Mouse (Mus musculus) neural tube, embryonic 14.5 days (tissue): ENCODE data around the gene Rpl29. TPM values are rescaled to one million over a fixed set of nuclear protein-coding genes. Genes with fewer than 3 reads are reported as not detected.

Experiments
- ATAC-seq: fragments of 200-750 bp; cut with Nextera tagmentation; 2 replicates; pipeline ENCODE4 v1.8.0; 2017; ENCODE audit warnings: low read depth, mild to moderate bottlenecking, moderate TSS enrichment, moderate library complexity
- H3K27ac ChIP-seq: fragments of 300-500 bp; sonication (generic); 2 replicates; pipeline ENCODE4 v1.5.1; 2014; ENCODE audit warnings: low read depth, mild to moderate bottlenecking, control low read depth, low read length, moderate library complexity, mixed read lengths
- H3K27me3 ChIP-seq: fragments of 300-500 bp; sonication (generic); 2 replicates; pipeline ENCODE4 v1.6.1; 2014; ENCODE audit warnings: low read length; ENCODE audit not compliant: control insufficient read depth, insufficient read depth
- H3K36me3 ChIP-seq: fragments of 300-500 bp; sonication (generic); 2 replicates; pipeline ENCODE4 v1.6.1; 2014; ENCODE audit warnings: low read length, mixed read lengths; ENCODE audit not compliant: control insufficient read depth, insufficient read depth
- H3K4me1 ChIP-seq: fragments of 300-500 bp; sonication (generic); 2 replicates; pipeline ENCODE4 v1.6.1; 2014; ENCODE audit warnings: low read length; ENCODE audit not compliant: control insufficient read depth, insufficient read depth
- H3K4me2 ChIP-seq: fragments of 300-500 bp; sonication (generic); 2 replicates; pipeline ENCODE4 v1.6.1; 2014; ENCODE audit warnings: mild to moderate bottlenecking, low read depth, low read length, control low read depth
- H3K4me3 ChIP-seq: fragments of 300-500 bp; sonication (generic); 2 replicates; pipeline ENCODE4 v1.5.1; 2014; ENCODE audit warnings: low read depth, low read length, control low read depth, mixed read lengths
- H3K9ac ChIP-seq: fragments of 300-500 bp; sonication (generic); replicated peaks from 2 replicates; pipeline ENCODE4 v1.6.1; 2014; ENCODE audit warnings: low read depth, mild to moderate bottlenecking, control low read depth, low read length, mixed read lengths
- H3K9me3 ChIP-seq: fragments of 300-500 bp; sonication (generic); 2 replicates; pipeline ENCODE4 v1.6.1; 2016; ENCODE audit warnings: low read length; ENCODE audit not compliant: control insufficient read depth
- WGBS: fragments of 180-500 bp; shearing (Covaris S2); extraction: QIAGEN DNeasy Blood & Tissue Kit; methylation state at CpG from one replicate; pipeline ENCODE4 v1.1.7; 2014; 5-methylcytosine and 5-hydroxymethylcytosine counted together
- polyA plus RNA-seq: library from polyadenylated mRNA; unstranded; fragments of >200 nt; fragmentation: Nextera tagmentation; extraction: Ambion mirVana; gene quantifications from 2 replicates; pipeline ENCODE4 v1.2.1, GENCODE M21; 2014

The Rpl29 gene
- polyA plus RNA-seq, 1 experiment from 2014 or later = 719 TPM

DNA sequence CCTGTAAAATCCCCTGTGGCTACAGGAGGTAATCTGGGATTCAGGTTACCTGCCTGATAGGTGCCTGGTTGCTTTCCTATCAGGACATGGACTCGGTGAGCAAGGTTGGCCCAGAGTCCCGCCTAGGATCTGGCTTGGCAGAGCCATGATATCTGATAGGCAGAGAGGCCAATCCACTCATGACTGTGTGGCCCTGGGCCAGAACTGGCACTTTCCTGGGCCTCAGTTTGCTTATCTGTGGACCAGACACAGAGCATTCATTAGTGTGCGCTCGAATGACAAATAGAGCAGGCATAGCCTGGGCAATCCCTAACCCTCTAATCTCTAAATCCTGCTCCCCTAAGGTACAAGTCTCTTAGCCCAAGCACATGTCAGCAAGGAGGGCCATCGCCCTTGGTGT is 27.1 kb upstream of the Rpl29 start:
- Histone ChIP-seq H3K27ac (no peak overlapping the region), H3K9me3 (no peaks in the 10 kb centered on the region), H3K27me3 (no peaks in the 10 kb centered on the region), H3K9ac (no peak overlapping the region), H3K4me1 (no peaks in the 10 kb centered on the region), H3K4me2 (no peak overlapping the region), H3K36me3 (no peaks in the 10 kb centered on the region), H3K4me3 (no peak overlapping the region)
- 79% methylated on average over 5 of the region's 5 CpGs for WGBS
- no peak for ATAC-seq

DNA sequence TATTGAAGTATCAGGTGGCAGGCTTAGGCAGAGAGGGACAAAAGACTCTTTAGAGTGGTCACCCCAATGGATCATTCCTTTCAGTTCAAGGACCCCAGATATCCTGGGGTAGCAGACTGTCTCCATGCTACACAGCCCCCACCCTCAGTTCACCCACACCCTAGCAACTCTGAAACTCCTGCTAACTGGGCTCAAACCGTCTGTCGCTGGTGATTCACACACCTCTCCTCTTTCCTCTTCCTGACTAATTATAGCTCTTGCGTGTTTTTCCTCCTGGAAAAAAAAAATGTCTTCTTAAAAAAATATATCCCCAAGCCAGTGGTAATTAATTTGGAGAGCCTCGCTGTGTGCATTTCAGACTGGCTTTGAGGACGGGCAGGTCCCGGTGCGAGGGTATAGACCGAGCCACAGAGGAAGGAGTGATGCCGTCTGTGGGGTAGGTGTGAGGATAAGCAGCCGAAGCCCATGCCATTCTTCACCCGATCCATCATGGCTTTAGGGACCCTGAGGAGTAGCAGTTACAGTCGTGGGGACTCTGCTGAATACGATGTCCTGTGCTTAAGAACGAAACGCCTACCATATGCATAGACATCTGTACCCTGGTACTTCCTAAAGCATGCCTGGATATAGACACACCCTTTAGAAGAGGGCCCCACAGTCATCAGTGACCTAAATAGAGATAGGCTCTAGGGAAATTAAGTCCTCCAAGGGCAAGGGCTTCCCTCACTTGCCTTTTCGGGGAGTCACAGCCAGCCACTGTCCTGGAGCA is 26.5 kb upstream of the Rpl29 start:
- H3K27me3 ChIP-seq = no peaks in the 10 kb centered on the region
- H3K9me3 ChIP-seq = no peaks in the 10 kb centered on the region
- no peaks in the 10 kb centered on the region for H3K4me1 ChIP-seq
- 85% methylated on average over 16 of the region's 16 CpGs for WGBS
- ATAC-seq = no peak
- no peak overlapping the region for H3K4me3 ChIP-seq
- no peaks in the 10 kb centered on the region for H3K36me3 ChIP-seq
- H3K27ac ChIP-seq = no peak overlapping the region
- H3K4me2 ChIP-seq = no peak overlapping the region
- H3K9ac ChIP-seq = no peak overlapping the region

GRCm38 (mm10) chr9:106405275-106405674 is 24.0 kb upstream of the Rpl29 start:
- Histone ChIP-seq H3K27ac (no peak overlapping the region), H3K4me1 (no peaks in the 10 kb centered on the region), H3K4me3 (no peak overlapping the region), H3K4me2 (no peak overlapping the region), H3K36me3 (no peaks in the 10 kb centered on the region), H3K27me3 (no peaks in the 10 kb centered on the region), H3K9me3 (no peaks in the 10 kb centered on the region), H3K9ac (no peak overlapping the region)
- WGBS = 52% methylated on average over 6 of the region's 6 CpGs
- ATAC-seq = no peak

GRCm38 (mm10) chr9:106406443-106407078 is 22.7 kb upstream of the Rpl29 start:
- ATAC-seq = no peak
- H3K36me3 ChIP-seq = no peaks in the 10 kb centered on the region
- H3K4me2 ChIP-seq = no peak overlapping the region
- H3K9ac ChIP-seq = no peak overlapping the region
- 64% methylated on average over 8 of the region's 8 CpGs for WGBS
- H3K9me3 ChIP-seq = no peaks in the 10 kb centered on the region
- H3K27me3 ChIP-seq = no peaks in the 10 kb centered on the region
- no peak overlapping the region for H3K4me3 ChIP-seq
- no peaks in the 10 kb centered on the region for H3K4me1 ChIP-seq
- no peak overlapping the region for H3K27ac ChIP-seq

GRCm38 (mm10) chr9:106409096-106409495 is 20.2 kb upstream of the Rpl29 start:
- WGBS = 97% methylated on average over 4 of the region's 4 CpGs
- Histone ChIP-seq H3K4me3 (no peak overlapping the region), H3K9me3 (no peaks in the 10 kb centered on the region), H3K9ac (no peak overlapping the region), H3K4me1 (no peaks in the 10 kb centered on the region), H3K36me3 (no peaks in the 10 kb centered on the region), H3K4me2 (no peak overlapping the region), H3K27me3 (no peaks in the 10 kb centered on the region), H3K27ac (no peak overlapping the region)
- ATAC-seq = no peak

- Histone ChIP-seq H3K9ac (no peak overlapping the region), H3K36me3 (no peaks in the 10 kb centered on the region), H3K4me1 (no peaks in the 10 kb centered on the region), H3K4me2 (no peak overlapping the region), H3K27me3 (no peaks in the 10 kb centered on the region), H3K27ac (no peak overlapping the region), H3K4me3 (no peak overlapping the region), H3K9me3 (no peaks in the 10 kb centered on the region)
- WGBS = 56% methylated on average over 2 of the region's 2 CpGs
- no peak for ATAC-seq
Observed at GRCm38 (mm10) chr9:106410086-106410650, 19.1 kb upstream of the Rpl29 start.

GRCm38 (mm10) chr9:106411091-106411594 is 18.1 kb upstream of the Rpl29 start:
- 78% methylated on average over 9 of the region's 9 CpGs for WGBS
- Histone ChIP-seq H3K4me3 (no peak overlapping the region), H3K4me2 (no peak overlapping the region), H3K9me3 (no peaks in the 10 kb centered on the region), H3K9ac (no peak overlapping the region), H3K27ac (no peak overlapping the region), H3K27me3 (no peaks in the 10 kb centered on the region), H3K4me1 (no peaks in the 10 kb centered on the region), H3K36me3 (no peaks in the 10 kb centered on the region)
- no peak for ATAC-seq

DNA sequence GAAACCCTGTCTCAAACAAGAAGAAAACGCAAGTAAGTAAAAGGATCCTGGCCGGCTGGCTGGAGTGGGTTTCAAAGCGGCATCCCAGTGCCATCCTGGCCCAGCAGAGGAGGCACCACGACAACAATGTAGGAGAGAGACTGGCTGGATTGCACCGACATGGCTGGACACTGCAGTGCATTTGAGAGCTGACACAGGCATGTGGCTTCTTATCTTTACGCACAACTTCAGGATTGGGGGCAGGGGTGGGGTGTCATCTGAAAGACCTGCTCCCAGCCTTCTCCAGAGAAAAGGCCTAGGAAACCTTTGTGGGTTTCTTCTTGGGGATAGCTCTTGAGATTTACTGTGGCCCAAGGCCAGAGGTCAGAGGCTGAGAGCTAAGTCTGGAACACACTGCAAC is 17.5 kb upstream of the Rpl29 start:
- no peak overlapping the region for H3K9ac ChIP-seq
- WGBS = 74% methylated on average over 6 of the region's 6 CpGs
- H3K4me2 ChIP-seq = no peak overlapping the region
- H3K27ac ChIP-seq = no peak overlapping the region
- no peak for ATAC-seq
- H3K36me3 ChIP-seq = no peaks in the 10 kb centered on the region
- no peak overlapping the region for H3K4me3 ChIP-seq
- H3K9me3 ChIP-seq = no peaks in the 10 kb centered on the region
- H3K4me1 ChIP-seq = no peaks in the 10 kb centered on the region
- no peaks in the 10 kb centered on the region for H3K27me3 ChIP-seq

- Histone ChIP-seq H3K4me1 (no peaks in the 10 kb centered on the region), H3K27me3 (no peaks in the 10 kb centered on the region), H3K4me2 (no peak overlapping the region), H3K4me3 (no peak overlapping the region), H3K36me3 (no peaks in the 10 kb centered on the region), H3K9ac (no peak overlapping the region), H3K9me3 (no peaks in the 10 kb centered on the region), H3K27ac (no peak overlapping the region)
- WGBS = 76% methylated on average over 3 of the region's 3 CpGs
- no peak for ATAC-seq
Observed at GRCm38 (mm10) chr9:106412210-106412609, 17.0 kb upstream of the Rpl29 start.
